Mouse (Mus musculus) MEL (cell line): ENCODE data around the gene Pmpca. TPM values are rescaled to one million over a fixed set of nuclear protein-coding genes. Genes with fewer than 3 reads are reported as not detected.

Experiments
- DNase-seq: peaks from one replicate; pipeline ENCODE4 v3.0.0; 2011; ENCODE audit warnings: low read depth, low spot score
- H3K27ac ChIP-seq: 2 replicates; pipeline ENCODE4 v1.5.1; 2012; ENCODE audit warnings: low read depth, mild to moderate bottlenecking, control low read depth, low read length, moderate library complexity; ENCODE audit not compliant: control insufficient read depth
- H3K27me3 ChIP-seq, 2 experiments: fragments of 150-350 bp in 1 of 2; sonication (generic) in 1 of 2; 2 replicates each; pipeline ENCODE4 v1.6.1; 2012; ENCODE audit warnings: low read length in 2 of 2, mild to moderate bottlenecking in 2 of 2, improper control_type of control experiment in 1 of 2, moderate library complexity in 1 of 2; ENCODE audit not compliant: insufficient read depth in 2 of 2, control insufficient read depth in 1 of 2
- H3K36me3 ChIP-seq, 2 experiments: 2 replicates each; pipeline ENCODE4 v1.6.1; 2012 to 2014; ENCODE audit warnings: low read length in 2 of 2, improper control_type of control experiment in 1 of 2, inconsistent platforms in 1 of 2, mild to moderate bottlenecking in 1 of 2; ENCODE audit not compliant: insufficient read depth in 2 of 2, control insufficient read depth in 1 of 2
- H3K4me1 ChIP-seq, 2 experiments: fragments of 150-350 bp in 1 of 2; sonication (generic) in 1 of 2; 2 replicates each; pipeline ENCODE4 v1.6.1; 2012; ENCODE audit warnings: low read length in 2 of 2, improper control_type of control experiment in 1 of 2, mild to moderate bottlenecking in 1 of 2; ENCODE audit not compliant: insufficient read depth in 2 of 2, control insufficient read depth in 1 of 2
- H3K4me3 ChIP-seq, 2 experiments: fragments of 150-350 bp in 1 of 2; sonication (generic) in 1 of 2; 2 replicates each; pipeline ENCODE4 v1.5.1; 2012; ENCODE audit warnings: low read depth in 2 of 2, low read length in 2 of 2, mild to moderate bottlenecking in 2 of 2, moderate library complexity in 2 of 2, control low read depth in 1 of 2, improper control_type of control experiment in 1 of 2; ENCODE audit not compliant: control insufficient read depth in 1 of 2, insufficient read depth in 1 of 2
- H3K79me2 ChIP-seq: 2 replicates; pipeline ENCODE4 v1.6.1; 2012; ENCODE audit warnings: mild to moderate bottlenecking, low read length, moderate library complexity; ENCODE audit not compliant: control insufficient read depth, poor library complexity, insufficient read depth
- H3K9ac ChIP-seq: 2 replicates; pipeline ENCODE4 v1.6.1; 2012; ENCODE audit warnings: low read depth, mild to moderate bottlenecking, control low read depth, low read length, moderate library complexity; ENCODE audit not compliant: control insufficient read depth, poor library complexity, severe bottlenecking
- H3K9me3 ChIP-seq: fragments of 150-350 bp; sonication (generic); replicated peaks from 2 replicates; pipeline ENCODE4 v1.6.1; 2012; ENCODE audit warnings: mild to moderate bottlenecking, low read length, improper control_type of control experiment, moderate library complexity; ENCODE audit not compliant: insufficient read depth
- BHLHE40 ChIP-seq: IDR thresholded peaks from 2 replicates; pipeline ENCODE4 v1.6.1; 2012; ENCODE audit warnings: low read depth, mild to moderate bottlenecking, inconsistent platforms, low read length, improper control_type of control experiment, borderline replicate concordance
- EP300 ChIP-seq, 2 experiments: IDR thresholded peaks; 2 replicates each; pipeline ENCODE4 v1.6.1; 2011; ENCODE audit warnings: improper control_type of control experiment in 2 of 2, low read length in 2 of 2, low read depth in 1 of 2, mild to moderate bottlenecking in 1 of 2
- GABPA ChIP-seq: IDR thresholded peaks from 2 replicates; pipeline ENCODE4 v1.6.1; 2012; ENCODE audit warnings: low read depth, mild to moderate bottlenecking, inconsistent platforms, low read length, improper control_type of control experiment, moderate library complexity
- KAT2A ChIP-seq: conservative IDR thresholded peaks from 2 replicates; pipeline ENCODE4 v1.6.1; 2012; ENCODE audit warnings: low read depth, low read length, improper control_type of control experiment, inconsistent platforms
- MAX ChIP-seq: IDR thresholded peaks from 2 replicates; pipeline ENCODE4 v1.6.1; 2011; ENCODE audit warnings: low read length, improper control_type of control experiment
- MXI1 ChIP-seq: IDR thresholded peaks from 2 replicates; pipeline ENCODE4 v1.6.1; 2011; ENCODE audit warnings: mild to moderate bottlenecking, low read depth, low read length, improper control_type of control experiment
- MYC ChIP-seq: IDR thresholded peaks from 2 replicates; pipeline ENCODE4 v1.6.1; 2011; ENCODE audit warnings: low read depth, mild to moderate bottlenecking, low read length, improper control_type of control experiment, moderate library complexity
- NELFE ChIP-seq: IDR thresholded peaks from 2 replicates; pipeline ENCODE4 v1.6.1; 2011; ENCODE audit warnings: low read depth, low read length, improper control_type of control experiment
- NRF1 ChIP-seq: IDR thresholded peaks from 2 replicates; pipeline ENCODE4 v1.6.1; 2014; ENCODE audit warnings: low read depth, mild to moderate bottlenecking, inconsistent platforms, low read length, improper control_type of control experiment, moderate library complexity; ENCODE audit not compliant: poor library complexity, insufficient read depth, severe bottlenecking
- POLR2A ChIP-seq, 2 experiments: IDR thresholded peaks; 2 replicates each; pipeline ENCODE4 v1.6.1; 2011 to 2012; ENCODE audit warnings: low read length in 2 of 2, mild to moderate bottlenecking in 2 of 2, control low read depth in 1 of 2, improper control_type of control experiment in 1 of 2, low read depth in 1 of 2, moderate library complexity in 1 of 2; ENCODE audit not compliant: control insufficient read depth in 1 of 2, insufficient read depth in 1 of 2, poor library complexity in 1 of 2
- POLR2AphosphoS2 ChIP-seq: IDR thresholded peaks from 2 replicates; pipeline ENCODE4 v1.6.1; 2011; ENCODE audit warnings: low read length, improper control_type of control experiment
- RAD21 ChIP-seq: IDR thresholded peaks from 2 replicates; pipeline ENCODE4 v1.6.1; 2011; ENCODE audit warnings: mild to moderate bottlenecking, low read depth, low read length, improper control_type of control experiment
- SIN3A ChIP-seq: IDR thresholded peaks from 2 replicates; pipeline ENCODE4 v1.6.1; 2012; ENCODE audit warnings: low read length, improper control_type of control experiment, inconsistent platforms
- TBP ChIP-seq: IDR thresholded peaks from 2 replicates; pipeline ENCODE4 v1.8.0; 2011; ENCODE audit warnings: low read depth, low read length, improper control_type of control experiment
- USF1 ChIP-seq: IDR thresholded peaks from 2 replicates; pipeline ENCODE4 v1.6.1; 2014; ENCODE audit warnings: low read depth, mild to moderate bottlenecking, inconsistent platforms, low read length, improper control_type of control experiment, moderate library complexity
- USF2 ChIP-seq, 2 experiments: IDR thresholded peaks; 2 replicates each; pipeline ENCODE4 v1.6.1; 2011 to 2012; ENCODE audit warnings: improper control_type of control experiment in 2 of 2, low read length in 2 of 2, borderline replicate concordance in 1 of 2, inconsistent platforms in 1 of 2, low read depth in 1 of 2, mild to moderate bottlenecking in 1 of 2; ENCODE audit not compliant: insufficient read depth in 1 of 2
- polyA plus RNA-seq, 2 experiments: library from polyadenylated mRNA; stranded (reverse) in 1 of 2; unstranded in 1 of 2; fragments of >175 nt in 1 of 2; fragments of >200 nt in 1 of 2; gene quantifications; 2 replicates each; pipeline versions ENCODE4 v1.2.1 to v1.2.4; 2012; ENCODE audit warnings: low replicate concordance in 2 of 2, low read depth in 1 of 2; ENCODE audit not compliant: insufficient read length in 2 of 2, insufficient read depth in 1 of 2, missing spikeins in 1 of 2
- total RNA-seq: library from RNA; depleted of rRNA; stranded (reverse); fragments of 300-350 nt; gene quantifications from 2 replicates; pipeline ENCODE4 v1.2.3, GENCODE M21; 2012

Gene Pmpca
- total and polyA plus RNA-seq, 3 experiments = 46.4 to 166 (median 96.5) TPM

DNA sequence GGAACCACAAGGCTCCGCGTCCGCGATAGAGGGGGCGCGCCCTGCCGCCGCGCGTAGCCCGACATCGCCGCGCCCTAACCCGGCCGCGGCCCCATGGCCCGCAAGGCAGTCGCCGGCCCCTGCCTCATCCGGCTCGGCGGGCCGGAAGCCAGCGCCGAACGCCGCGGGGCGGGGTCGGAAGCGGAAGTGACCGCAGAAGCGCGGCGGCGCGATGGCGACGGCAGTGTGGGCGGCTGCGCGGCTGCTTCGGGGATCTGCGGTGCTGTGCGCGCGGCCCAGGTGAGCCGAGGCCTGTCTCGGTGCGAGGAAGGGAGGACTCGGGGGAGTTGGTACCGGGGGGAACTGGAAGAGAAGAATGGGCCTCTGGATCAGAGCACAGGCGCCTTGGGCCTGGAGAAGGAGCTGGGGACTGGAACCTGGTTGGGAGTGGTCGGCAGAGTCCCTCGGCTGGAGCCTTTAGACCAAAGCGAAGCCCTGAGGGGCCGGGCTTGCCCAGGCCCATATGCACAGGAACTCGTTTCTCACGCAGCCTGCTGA is at the start of gene Pmpca, which contains the start of gene Entr1 (continued):
- TF ChIP-seq GABPA (no peak), MAX (no peak; the same call in 1 of the 2 replicates), NRF1 (peak; percentile 72)

DNA sequence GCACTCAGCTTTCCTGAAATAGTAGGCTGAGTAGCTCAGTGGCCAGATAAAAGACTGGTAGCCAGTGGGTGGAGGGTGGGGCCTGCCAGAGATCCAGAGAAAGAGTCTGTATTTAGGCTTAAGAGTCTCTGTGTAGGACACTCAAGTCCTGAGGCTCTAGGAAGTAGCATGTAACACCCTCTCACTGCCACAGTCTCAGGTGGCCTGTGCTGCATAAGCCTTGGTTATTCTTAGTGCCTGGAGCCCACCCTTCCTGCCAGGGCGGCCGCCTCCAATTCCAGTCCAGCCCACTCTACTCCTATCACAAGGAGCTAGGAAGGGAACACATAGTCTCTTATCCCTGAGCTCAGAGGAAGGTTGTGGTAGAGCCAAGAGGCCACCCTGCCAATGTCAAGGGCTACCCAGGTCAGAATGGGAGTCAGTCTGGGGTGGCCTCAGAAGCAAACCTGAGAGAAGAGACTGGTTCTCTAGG is 47.6 kb upstream of the Pmpca start:
- Histone ChIP-seq H3K4me3 (no peak overlapping the region), H3K27me3 (no peaks in the 10 kb centered on the region), H3K79me2 (no peaks in the 10 kb centered on the region), H3K36me3 (no peaks in the 10 kb centered on the region), H3K27ac (no peak overlapping the region), H3K9ac (no peak overlapping the region), H3K4me1 (peaks cover 0 to 12% of the 10 kb centered on the region in 2 experiments; a peak in 2 of 4 replicates), H3K9me3 (no peaks in the 10 kb centered on the region)
- no peak for DNase-seq
- TF ChIP-seq USF2 (IDR thresholded peaks at IDR 0.05; ENCODE audit: borderline replicate concordance in 1 of 2, insufficient read depth in 1 of 2, low read depth in 1 of 2, low read length in 2 of 2) (no peak), KAT2A (no peak)

DNA sequence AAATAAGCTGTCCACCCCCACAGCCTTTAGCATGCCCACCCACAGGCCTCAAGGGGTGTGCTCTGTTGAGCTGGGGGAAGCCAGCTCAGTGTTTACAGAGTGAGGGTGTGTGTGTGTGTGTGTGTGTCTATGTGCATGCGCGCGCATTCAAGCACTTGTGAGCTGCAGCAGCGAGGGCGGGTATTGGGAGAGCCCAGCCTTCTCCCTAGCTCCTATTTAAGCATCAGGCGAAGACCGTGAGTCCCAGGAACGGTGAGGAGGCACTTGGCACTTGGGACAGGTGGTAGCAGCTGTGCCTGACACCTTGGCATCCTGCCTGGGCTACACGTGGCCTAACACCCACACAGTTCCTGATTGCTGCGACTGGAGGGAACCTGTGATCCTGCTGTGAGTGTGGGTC is 47.1 kb upstream of the Pmpca start:
- H3K27ac ChIP-seq = no peak overlapping the region
- H3K9ac ChIP-seq = no peak overlapping the region
- H3K4me1 ChIP-seq = peaks cover 0 to 12% of the 10 kb centered on the region in 2 experiments; a peak in 2 of 4 replicates
- no peaks in the 10 kb centered on the region for H3K36me3 ChIP-seq
- H3K79me2 ChIP-seq = no peaks in the 10 kb centered on the region
- no peaks in the 10 kb centered on the region for H3K27me3 ChIP-seq
- DNase-seq = peak; percentile 45
- H3K9me3 ChIP-seq = no peaks in the 10 kb centered on the region
- TF ChIP-seq POLR2AphosphoS2 (no peak), NELFE (no peak), MYC (0 out of 2 replicates have a peak, but pooled peaks have one; percentile 41), EP300 (IDR thresholded peaks at IDR 0.05; ENCODE audit: low read depth in 1 of 2, low read length in 2 of 2) (no peak), SIN3A (peak; percentile 56), MAX (peak; percentile 90), BHLHE40 (no peak), RAD21 (no peak), MXI1 (peak; percentile 87), POLR2A (IDR thresholded peaks at IDR 0.05; ENCODE audit: control insufficient read depth in 1 of 2, insufficient read depth in 1 of 2, low read depth in 1 of 2, low read length in 2 of 2, poor library complexity in 1 of 2) (no peak), TBP (no peak), USF1 (peak; percentile 65; the same call in 1 of the 2 replicates)
- H3K4me3 ChIP-seq = no peak overlapping the region
